24 mouse cellular contexts compared by ENCODE assay signal in the genomic region with DNA sequence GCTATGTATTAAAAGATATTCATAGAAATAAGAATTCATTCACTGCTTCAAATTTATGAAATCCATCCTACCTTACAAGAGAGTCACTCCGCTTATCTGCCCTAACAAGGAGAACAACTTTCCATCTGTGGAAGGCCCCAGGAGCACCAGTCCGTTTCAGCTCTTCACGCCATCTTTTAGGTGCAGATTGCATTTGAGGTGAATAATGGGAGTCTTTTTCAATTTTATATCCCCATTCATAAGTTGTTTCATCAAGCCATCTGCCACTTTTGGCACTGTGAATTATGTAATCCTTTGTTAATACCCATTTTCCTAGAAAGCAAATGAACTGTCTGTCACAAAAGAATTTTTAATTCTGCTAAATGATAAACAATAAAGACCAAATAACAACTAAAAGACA. TPM values are rescaled to one million over a fixed set of nuclear protein-coding genes. Genes with fewer than 3 reads are reported as not detected.
A peak's percentile ranks its signal among the peaks of the same experiment; 100 is the strongest.
DNase-seq lines count a peak whose midpoint lies in the region; ATAC-seq and TF ChIP-seq lines count a peak whose summit lies in the region.
"Had no signal": no experiment of that assay in that cellular context is flagged by ENCODE, and none has a peak within 500 bp of the region (broad histone marks: within the 10 kb centered on the region; RNA-seq: fewer than 3 reads in every experiment).

No protein-coding gene starts in this region.

- H3K27me3 ChIP-seq in forebrain, embryonic 13.5 days, result no peaks in the 10 kb centered on the region
- no peaks in the 10 kb centered on the region for H3K27me3 ChIP-seq in forebrain, embryonic 11.5 days (ENCODE audit: control insufficient read depth, insufficient read depth, low read length)
- H3K27me3 ChIP-seq: embryonic facial prominence, embryonic 12.5 days; embryonic facial prominence, embryonic 15.5 days; heart, embryonic 12.5 days; heart, embryonic 15.5 days; hindbrain, embryonic 15.5 days; intestine, embryonic 15.5 days had no signal

- no peaks in the 10 kb centered on the region for H3K4me1 ChIP-seq in forebrain, embryonic 13.5 days
- H3K4me1 ChIP-seq in forebrain, embryonic 11.5 days (replicated peaks; ENCODE audit: control insufficient read depth, insufficient read depth, low read length), result no peaks in the 10 kb centered on the region
- H3K4me1 ChIP-seq: embryonic facial prominence, embryonic 12.5 days; embryonic facial prominence, embryonic 15.5 days; heart, embryonic 12.5 days; heart, embryonic 15.5 days; hindbrain, embryonic 15.5 days; intestine, embryonic 15.5 days had no signal

- no peak for TF ChIP-seq CTCF in brain, embryonic 14.5 days (IDR thresholded peaks at IDR 0.05; ENCODE audit: borderline replicate concordance, extremely low read depth, insufficient read depth, insufficient read length)

- no peak for TF ChIP-seq POLR2A in brain, embryonic 14.5 days (IDR thresholded peaks at IDR 0.05; ENCODE audit: borderline replicate concordance, extremely low read depth, insufficient read depth, insufficient read length, poor library complexity, severe bottlenecking)

- ATAC-seq in forebrain, embryonic 13.5 days, result peak; percentile 63
- no peak for ATAC-seq in forebrain, embryonic 11.5 days (replicated peaks; ENCODE audit: low FRiP score)
- ATAC-seq: CD4-positive, CD25-positive, alpha-beta regulatory T cell, adult 4 months; forebrain, postnatal 0 days; intestine, embryonic 15.5 days had no signal

- no peak overlapping the region for H3K9ac ChIP-seq in forebrain, embryonic 13.5 days
- H3K9ac ChIP-seq in forebrain, embryonic 11.5 days (ENCODE audit: low read length), result no peak overlapping the region
- H3K9ac ChIP-seq: embryonic facial prominence, embryonic 12.5 days; embryonic facial prominence, embryonic 15.5 days; forebrain, postnatal 0 days; heart, embryonic 12.5 days; heart, embryonic 15.5 days; hindbrain, embryonic 15.5 days; intestine, embryonic 15.5 days had no signal

- DNase-seq in forebrain, embryonic 11.5 days (ENCODE audit: low spot score), result no peak
- DNase-seq in heart, adult 11 months, result peak; percentile 25
- no peak for DNase-seq in heart, postnatal 14 days
- DNase-seq in layer of hippocampus, postnatal 14 days (ENCODE audit: low spot score in 2 of 2), result peak; percentile 4 to 73
- no peak for DNase-seq in layer of hippocampus, adult 8-10 months (ENCODE audit: low spot score in 2 of 2)
- DNase-seq in brain, embryonic 14.5 days (ENCODE audit: low read depth), result peak; percentile 72
- DNase-seq in kidney, postnatal 14 days, result no peak
- DNase-seq: adrenal gland, adult 2 months; adrenal gland, postnatal 14 days; forebrain, postnatal 0 days; gastrocnemius, adult 2 months; gastrocnemius, postnatal 14 days; heart, adult 18-20 months; heart, postnatal 10 days; heart, postnatal 4 days; kidney, adult 11 months had no signal

- intact Hi-C loops in heart, postnatal 14 days (cut with DNase I), result no loop called here

- WGBS in forebrain, embryonic 13.5 days, result 76% methylated on average over 3 of the region's 3 CpGs
- WGBS in forebrain, embryonic 11.5 days, result 89% methylated on average over 3 of the region's 3 CpGs

- no peak overlapping the region for H3K4me3 ChIP-seq in forebrain, embryonic 13.5 days
- H3K4me3 ChIP-seq in forebrain, embryonic 11.5 days (ENCODE audit: low read depth, low read length), result no peak overlapping the region
- H3K4me3 ChIP-seq: embryonic facial prominence, embryonic 12.5 days; embryonic facial prominence, embryonic 15.5 days; gastrocnemius, adult 2 months; heart, embryonic 12.5 days; heart, embryonic 15.5 days; hindbrain, embryonic 15.5 days; intestine, embryonic 15.5 days had no signal

- H3K4me2 ChIP-seq in forebrain, embryonic 13.5 days, result no peak overlapping the region
- H3K4me2 ChIP-seq in forebrain, embryonic 11.5 days (ENCODE audit: low read depth, low read length, severe bottlenecking), result no peak overlapping the region
- H3K4me2 ChIP-seq: embryonic facial prominence, embryonic 12.5 days; embryonic facial prominence, embryonic 15.5 days; heart, embryonic 12.5 days; heart, embryonic 15.5 days; hindbrain, embryonic 15.5 days; intestine, embryonic 15.5 days had no signal

- H3K9me3 ChIP-seq in forebrain, embryonic 13.5 days (replicated peaks), result no peaks in the 10 kb centered on the region
- H3K9me3 ChIP-seq in forebrain, embryonic 11.5 days (ENCODE audit: control insufficient read depth, low read length), result no peaks in the 10 kb centered on the region
- H3K9me3 ChIP-seq: embryonic facial prominence, embryonic 12.5 days; embryonic facial prominence, embryonic 15.5 days; heart, embryonic 12.5 days; heart, embryonic 15.5 days; hindbrain, embryonic 15.5 days; intestine, embryonic 15.5 days had no signal

- H3K36me3 ChIP-seq in forebrain, embryonic 13.5 days (ENCODE audit: poor library complexity, severe bottlenecking), result peaks cover 10% of the 10 kb centered on the region
- H3K36me3 ChIP-seq in forebrain, embryonic 11.5 days (ENCODE audit: control insufficient read depth, insufficient read depth, low read length), result no peaks in the 10 kb centered on the region
- H3K36me3 ChIP-seq: intestine, embryonic 15.5 days had no signal

- H3K27ac ChIP-seq in forebrain, embryonic 13.5 days, result no peak overlapping the region
- no peak overlapping the region for H3K27ac ChIP-seq in forebrain, embryonic 11.5 days (ENCODE audit: low read depth, low read length)
- H3K27ac ChIP-seq: embryonic facial prominence, embryonic 12.5 days; embryonic facial prominence, embryonic 15.5 days; gastrocnemius, adult 2 months; heart, embryonic 15.5 days; hindbrain, embryonic 15.5 days; intestine, embryonic 15.5 days had no signal

RNA-seq across cellular contexts. Expression of a gene that starts 10.1 kb away (rescaled TPM):
- 69.7 and 69.8 TPM in 2 replicates for polyA plus RNA-seq in forebrain, embryonic 13.5 days (2015; fragmentation: Nextera tagmentation; extraction: Ambion mirVana)
- polyA plus RNA-seq in forebrain, embryonic 11.5 days (2014; fragmentation: Nextera tagmentation; extraction: Ambion mirVana), result 45.4 and 54.8 TPM in 2 replicates
- 10 to 100 TPM; 16.0 to 17.2 TPM for total RNA-seq in heart, postnatal 14 days (2021)
- total RNA-seq in layer of hippocampus, postnatal 14 days (2021), result 10 to 100 TPM; 17.7 to 19.6 TPM
- total RNA-seq in layer of hippocampus, adult 8-10 months (2022), result 10 to 100 TPM; 18.4 to 21.9 (median 20.5) TPM
- polyA plus RNA-seq in brain, embryonic 14.5 days (2012; rRNA removed), result 24.3 and 43.7 TPM in 2 replicates

RNA-seq across cellular contexts. Expression of a gene that starts 10.2 kb away (rescaled TPM):
- polyA plus RNA-seq in forebrain, embryonic 13.5 days (2015; fragmentation: Nextera tagmentation; extraction: Ambion mirVana), result 11.3 and 12.1 TPM in 2 replicates
- polyA plus RNA-seq in forebrain, embryonic 11.5 days (2014; fragmentation: Nextera tagmentation; extraction: Ambion mirVana), result 10.1 and 14.2 TPM in 2 replicates
- 1 to 10 TPM; 5.7 to 6.2 TPM for total RNA-seq in heart, postnatal 14 days (2021)
- total RNA-seq in layer of hippocampus, postnatal 14 days (2021), result 10 to 100 TPM; 17.7 to 21.7 TPM
- total RNA-seq in layer of hippocampus, adult 8-10 months (2022), result 10 to 100 TPM; 20.5 to 24.2 (median 22.0) TPM
- polyA plus RNA-seq in brain, embryonic 14.5 days (2012; rRNA removed), result 4.1 and 4.6 TPM in 2 replicates

Comparison
In these comparisons a context has a peak if more than half of its experiments do, and no peak if none do; other contexts are left out.
1. DNase-seq: peak in heart, adult 11 months (single experiment), layer of hippocampus, postnatal 14 days (2 of 2) and brain, embryonic 14.5 days (single experiment); none in forebrain, embryonic 11.5 days (single experiment), heart, postnatal 14 days (0 of 2), layer of hippocampus, adult 8-10 months (0 of 2) and kidney, postnatal 14 days (single experiment).